12 mouse cellular contexts compared by ENCODE assay signal in genomic region chr8:115009897-115010768, GRCm38 (mm10).
DNase-seq lines count a peak whose midpoint lies in the region; ATAC-seq and TF ChIP-seq lines count a peak whose summit lies in the region.
"Had no signal": no experiment of that assay in that cellular context is flagged by ENCODE, and none has a peak within 500 bp of the region (broad histone marks: within the 10 kb centered on the region; RNA-seq: fewer than 3 reads in every experiment).

No protein-coding gene starts in this region.

- H3K27ac ChIP-seq in hindbrain, embryonic 10.5 days: peak overlapping the region; percentile 84
- H3K27ac ChIP-seq in hindbrain, embryonic 13.5 days: no peak overlapping the region
- H3K27ac ChIP-seq in ES-Bruce4 (ENCODE audit: insufficient read depth, low read length): peak overlapping the region; percentile 70
- 0 out of 2 replicates have a peak overlapping the region, but pooled peaks have one; percentile 6 for H3K27ac ChIP-seq in limb, embryonic 13.5 days

- TF ChIP-seq POLR2A in ES-Bruce4 (IDR thresholded peaks at IDR 0.05; ENCODE audit: insufficient read depth, low read length): no peak

- peaks cover 50% of the 10 kb centered on the region for H3K4me1 ChIP-seq in hindbrain, embryonic 10.5 days (replicated peaks)
- H3K4me1 ChIP-seq in hindbrain, embryonic 13.5 days (replicated peaks): peaks cover 25% of the 10 kb centered on the region
- H3K4me1 ChIP-seq in ES-Bruce4 (ENCODE audit: control insufficient read depth, insufficient read depth, low read length): no peaks in the 10 kb centered on the region
- peaks cover 14% of the 10 kb centered on the region for H3K4me1 ChIP-seq in limb, embryonic 13.5 days

- TF ChIP-seq EP300 in ES-Bruce4 (IDR thresholded peaks at IDR 0.05; ENCODE audit: insufficient read depth, low read depth, low read length): no peak

- no peaks in the 10 kb centered on the region for H3K36me3 ChIP-seq in hindbrain, embryonic 10.5 days
- H3K36me3 ChIP-seq in hindbrain, embryonic 13.5 days: no peaks in the 10 kb centered on the region
- no peaks in the 10 kb centered on the region for H3K36me3 ChIP-seq in ES-Bruce4 (ENCODE audit: control insufficient read depth, insufficient read depth, low read length, poor library complexity, severe bottlenecking)
- H3K36me3 ChIP-seq in limb, embryonic 13.5 days: no peaks in the 10 kb centered on the region

- no peaks in the 10 kb centered on the region for H3K9me3 ChIP-seq in hindbrain, embryonic 10.5 days
- H3K9me3 ChIP-seq in hindbrain, embryonic 13.5 days: no peaks in the 10 kb centered on the region
- H3K9me3 ChIP-seq in ES-Bruce4 (replicated peaks; ENCODE audit: control insufficient read depth, insufficient read depth, low read length, poor library complexity, severe bottlenecking): no peaks in the 10 kb centered on the region
- no peaks in the 10 kb centered on the region for H3K9me3 ChIP-seq in limb, embryonic 13.5 days

- H3K27me3 ChIP-seq in hindbrain, embryonic 10.5 days (ENCODE audit: insufficient read depth, poor library complexity, severe bottlenecking): peaks cover 33% of the 10 kb centered on the region; the same call in 1 of the 2 replicates
- H3K27me3 ChIP-seq in hindbrain, embryonic 13.5 days: peaks cover 8% of the 10 kb centered on the region; the same call in 1 of the 2 replicates
- H3K27me3 ChIP-seq in ES-Bruce4 (ENCODE audit: control insufficient read depth, insufficient read depth, low read length, poor library complexity, severe bottlenecking): no peaks in the 10 kb centered on the region
- H3K27me3 ChIP-seq in limb, embryonic 13.5 days: peaks cover 10% of the 10 kb centered on the region; the same call in 1 of the 2 replicates

- H3K4me3 ChIP-seq in hindbrain, embryonic 10.5 days: peak overlapping the region; percentile 9; the same call in 1 of the 2 replicates
- H3K4me3 ChIP-seq in hindbrain, embryonic 13.5 days: no peak overlapping the region
- H3K4me3 ChIP-seq in ES-Bruce4 (ENCODE audit: low read depth, low read length): no peak overlapping the region
- no peak overlapping the region for H3K4me3 ChIP-seq in limb, embryonic 13.5 days
- H3K4me3 ChIP-seq: myocyte had no signal

- DNase-seq in hindbrain, embryonic 10.5 days (ENCODE audit: low spot score): no peak
- peak; percentile 46 for DNase-seq in embryo, embryonic 10 days (ENCODE audit: low spot score)
- DNase-seq in c-Kit-positive CD71-positive TER-119-positive erythroid progenitor cells, embryonic 14.5 days (ENCODE audit: low spot score): no peak
- DNase-seq in frontal cortex, postnatal 36 days (ENCODE audit: low spot score in 2 of 2): no peak
- DNase-seq: heart, adult 18-20 months; left cerebral cortex, postnatal 4 days; right cerebral cortex, postnatal 14 days; thymus, postnatal 14 days had no signal

- 21% methylated on average over 9 of the region's 9 CpGs for WGBS in hindbrain, embryonic 10.5 days
- WGBS in hindbrain, embryonic 13.5 days: 19% methylated on average over 9 of the region's 9 CpGs
- WGBS in limb, embryonic 13.5 days: 41% methylated on average over 9 of the region's 9 CpGs

- no peak for TF ChIP-seq CTCF in ES-Bruce4 (IDR thresholded peaks at IDR 0.05; ENCODE audit: low read depth, low read length)

- ATAC-seq in hindbrain, embryonic 13.5 days (ENCODE audit: low FRiP score): no peak
- ATAC-seq in limb, embryonic 13.5 days (ENCODE audit: low FRiP score, low read depth): no peak

- H3K9ac ChIP-seq in hindbrain, embryonic 13.5 days: no peak overlapping the region
- H3K9ac ChIP-seq in ES-Bruce4 (ENCODE audit: low read depth, poor library complexity, severe bottlenecking): no peak overlapping the region
- H3K9ac ChIP-seq in limb, embryonic 13.5 days: no peak overlapping the region

- H3K4me2 ChIP-seq in hindbrain, embryonic 13.5 days: no peak overlapping the region
- H3K4me2 ChIP-seq in limb, embryonic 13.5 days (replicated peaks): no peak overlapping the region
